Mouse (Mus musculus) kidney, embryonic 14.5 days (tissue): ENCODE measurements at regions not wholly inside any gene's neighbourhood (a gene's known extent, or its start where the extent isn't known, plus 50 kb on each side); places are given as distances from the start of the nearest gene placed in this dataset.

Experiments used
- ATAC-seq: fragments of 200-750 bp; cut with Nextera tagmentation; 2 replicates; pipeline ENCODE4 v1.8.0; 2017; ENCODE audit warnings: moderate number of reproducible peaks, mild to moderate bottlenecking, moderate TSS enrichment, moderate library complexity; ENCODE audit not compliant: low FRiP score, low TSS enrichment
- H3K27ac ChIP-seq: fragments of 300-500 bp; sonication (generic); 2 replicates; pipeline ENCODE4 v1.5.1; 2014; ENCODE audit warnings: low read depth, mild to moderate bottlenecking, low read length, moderate library complexity, mixed read lengths
- H3K27me3 ChIP-seq: fragments of 300-500 bp; sonication (generic); 2 replicates; pipeline ENCODE4 v1.6.1; 2014; ENCODE audit warnings: mild to moderate bottlenecking, low read length; ENCODE audit not compliant: control insufficient read depth, insufficient read depth
- H3K36me3 ChIP-seq: fragments of 300-500 bp; sonication (generic); 2 replicates; pipeline ENCODE4 v1.6.1; 2014; ENCODE audit warnings: low read length, mixed read lengths; ENCODE audit not compliant: control insufficient read depth, insufficient read depth
- H3K4me1 ChIP-seq: fragments of 300-500 bp; sonication (generic); 2 replicates; pipeline ENCODE4 v1.6.1; 2014; ENCODE audit warnings: low read length, mixed read lengths; ENCODE audit not compliant: control insufficient read depth, insufficient read depth
- H3K4me2 ChIP-seq: fragments of 300-500 bp; sonication (generic); replicated peaks from 2 replicates; pipeline ENCODE4 v1.6.1; 2014; ENCODE audit warnings: low read depth, mild to moderate bottlenecking, low read length
- H3K4me3 ChIP-seq: fragments of 300-500 bp; sonication (generic); 2 replicates; pipeline ENCODE4 v1.5.1; 2014; ENCODE audit warnings: mild to moderate bottlenecking, low read length
- H3K9ac ChIP-seq: fragments of 300-500 bp; sonication (generic); 2 replicates; pipeline ENCODE4 v1.6.1; 2014; ENCODE audit warnings: low read depth, mild to moderate bottlenecking, low read length, moderate library complexity
- H3K9me3 ChIP-seq: fragments of 300-500 bp; sonication (generic); 2 replicates; pipeline ENCODE4 v1.6.1; 2016; ENCODE audit warnings: low read length; ENCODE audit not compliant: control insufficient read depth
- WGBS: fragments of 180-500 bp; shearing (Covaris S2); extraction: QIAGEN DNeasy Blood & Tissue Kit; methylation state at CpG from one replicate; pipeline ENCODE4 v1.1.7; 2014; 5-methylcytosine and 5-hydroxymethylcytosine counted together

- no peak for ATAC-seq
- Histone ChIP-seq H3K4me2 (no peak overlapping the region), H3K9me3 (no peaks in the 10 kb centered on the region), H3K9ac (no peak overlapping the region), H3K36me3 (no peaks in the 10 kb centered on the region), H3K4me1 (no peaks in the 10 kb centered on the region), H3K4me3 (no peak overlapping the region), H3K27ac (no peak overlapping the region), H3K27me3 (no peaks in the 10 kb centered on the region)
- 91% methylated on average over 4 of the region's 4 CpGs for WGBS
Observed at GRCm38 (mm10) chr12:106566361-106566760, 556.3 kb downstream of the Vrk1 start.

- Histone ChIP-seq H3K9ac (no peak overlapping the region), H3K4me1 (no peaks in the 10 kb centered on the region), H3K4me2 (no peak overlapping the region), H3K27me3 (no peaks in the 10 kb centered on the region), H3K27ac (no peak overlapping the region), H3K36me3 (no peaks in the 10 kb centered on the region), H3K4me3 (no peak overlapping the region), H3K9me3 (no peaks in the 10 kb centered on the region)
- no peak for ATAC-seq
- WGBS = 83% methylated on average over 5 of the region's 5 CpGs
Observed at GRCm38 (mm10) chr12:106567116-106567515, 557.1 kb downstream of the Vrk1 start.

DNA sequence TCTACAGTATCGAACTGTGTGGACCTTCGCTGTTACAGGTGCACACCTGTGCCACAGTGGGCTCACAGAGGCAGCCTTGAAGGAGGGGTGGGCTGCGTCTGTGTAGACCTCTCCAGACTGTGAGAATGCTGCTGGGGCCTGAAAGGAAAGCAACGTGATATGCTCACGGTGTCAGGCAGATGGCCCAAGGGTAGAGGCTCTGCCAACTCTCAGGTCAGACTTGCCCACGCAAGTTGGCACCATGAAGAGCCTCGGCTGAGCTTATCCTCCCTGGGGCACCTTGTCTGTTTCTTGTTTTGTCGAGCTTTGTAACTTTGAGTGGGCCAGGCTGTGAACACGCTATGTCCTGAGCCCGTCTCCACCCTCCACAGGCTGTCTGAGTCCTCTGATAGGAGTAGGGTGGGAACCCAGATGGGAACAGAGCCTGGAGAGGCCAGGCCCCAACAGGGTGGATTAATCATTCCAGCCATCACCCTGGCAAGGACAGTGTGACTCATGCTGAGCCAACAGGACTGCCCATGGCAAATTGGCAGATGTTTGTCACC lies 558.6 kb downstream of the Vrk1 start:
- H3K27ac ChIP-seq = no peak overlapping the region
- no peak overlapping the region for H3K4me2 ChIP-seq
- no peak overlapping the region for H3K9ac ChIP-seq
- 85% methylated on average over 10 of the region's 10 CpGs for WGBS
- H3K9me3 ChIP-seq = no peaks in the 10 kb centered on the region
- H3K4me1 ChIP-seq = no peaks in the 10 kb centered on the region
- H3K27me3 ChIP-seq = no peaks in the 10 kb centered on the region
- no peaks in the 10 kb centered on the region for H3K36me3 ChIP-seq
- H3K4me3 ChIP-seq = no peak overlapping the region
- no peak for ATAC-seq

GRCm38 (mm10) chr12:106572956-106573355 lies 562.9 kb downstream of the Vrk1 start:
- ATAC-seq = no peak
- H3K9ac ChIP-seq = no peak overlapping the region
- H3K9me3 ChIP-seq = no peaks in the 10 kb centered on the region
- no peak overlapping the region for H3K27ac ChIP-seq
- H3K4me3 ChIP-seq = no peak overlapping the region
- no peaks in the 10 kb centered on the region for H3K36me3 ChIP-seq
- H3K4me1 ChIP-seq = no peaks in the 10 kb centered on the region
- no peaks in the 10 kb centered on the region for H3K27me3 ChIP-seq
- WGBS = 87% methylated on average over 5 of the region's 5 CpGs
- no peak overlapping the region for H3K4me2 ChIP-seq

DNA sequence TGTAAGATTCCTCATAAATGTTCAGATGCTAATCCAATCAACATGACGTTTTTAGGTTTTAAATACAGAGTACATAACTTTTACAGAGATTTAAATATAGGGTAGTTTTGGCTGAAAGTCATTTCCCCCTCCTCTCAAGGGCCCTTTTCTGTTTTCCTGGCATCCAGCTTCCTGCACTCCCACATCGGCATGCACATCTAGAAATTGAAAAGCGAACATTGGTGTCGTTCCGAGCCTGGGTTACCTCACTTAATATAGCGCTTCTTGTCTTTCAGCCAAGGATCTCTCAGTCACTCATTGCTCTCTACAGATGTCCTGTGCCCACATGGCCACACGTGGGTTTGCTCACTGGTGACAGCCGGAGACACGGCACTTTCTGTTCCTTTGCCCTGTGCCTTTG lies 572.7 kb downstream of the Vrk1 start:
- no peaks in the 10 kb centered on the region for H3K4me1 ChIP-seq
- H3K4me3 ChIP-seq = no peak overlapping the region
- H3K4me2 ChIP-seq = no peak overlapping the region
- no peak overlapping the region for H3K27ac ChIP-seq
- no peak for ATAC-seq
- no peaks in the 10 kb centered on the region for H3K36me3 ChIP-seq
- H3K9ac ChIP-seq = no peak overlapping the region
- WGBS = 42% methylated on average over 9 of the region's 9 CpGs
- H3K27me3 ChIP-seq = no peaks in the 10 kb centered on the region
- no peaks in the 10 kb centered on the region for H3K9me3 ChIP-seq

GRCm38 (mm10) chr12:106585626-106586025 lies 575.6 kb downstream of the Vrk1 start:
- Histone ChIP-seq H3K4me2 (no peak overlapping the region), H3K4me1 (no peaks in the 10 kb centered on the region), H3K9ac (no peak overlapping the region), H3K36me3 (no peaks in the 10 kb centered on the region), H3K4me3 (no peak overlapping the region), H3K27me3 (no peaks in the 10 kb centered on the region), H3K9me3 (no peaks in the 10 kb centered on the region), H3K27ac (no peak overlapping the region)
- WGBS = 88% methylated on average over 5 of the region's 5 CpGs
- no peak for ATAC-seq

DNA sequence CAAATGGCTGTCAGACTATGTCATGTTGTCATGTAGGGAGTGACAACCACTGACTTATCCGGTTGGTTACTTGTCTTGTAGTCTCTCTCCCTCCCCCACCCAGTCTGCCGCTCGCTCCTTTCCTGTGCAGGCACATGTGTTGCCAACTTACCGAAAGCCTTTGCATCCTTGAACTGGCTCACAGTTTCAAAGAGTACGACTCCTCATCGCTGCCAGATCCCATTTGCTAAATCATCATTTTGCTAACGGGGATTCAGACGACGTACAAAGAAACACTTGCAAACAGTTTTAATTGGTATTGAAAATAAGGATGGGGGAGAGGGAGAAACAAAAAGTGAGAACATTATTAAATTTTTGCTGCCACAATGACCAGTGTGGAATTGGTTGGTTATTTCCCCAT lies 582.7 kb downstream of the Vrk1 start:
- Histone ChIP-seq H3K9me3 (no peaks in the 10 kb centered on the region), H3K9ac (no peak overlapping the region), H3K4me2 (no peak overlapping the region), H3K36me3 (no peaks in the 10 kb centered on the region), H3K27ac (no peak overlapping the region), H3K4me1 (no peaks in the 10 kb centered on the region), H3K4me3 (no peak overlapping the region), H3K27me3 (peaks cover 5% of the 10 kb centered on the region; the same call in 1 of the 2 replicates)
- no peak for ATAC-seq
- 92% methylated on average over 9 of the region's 9 CpGs for WGBS

DNA sequence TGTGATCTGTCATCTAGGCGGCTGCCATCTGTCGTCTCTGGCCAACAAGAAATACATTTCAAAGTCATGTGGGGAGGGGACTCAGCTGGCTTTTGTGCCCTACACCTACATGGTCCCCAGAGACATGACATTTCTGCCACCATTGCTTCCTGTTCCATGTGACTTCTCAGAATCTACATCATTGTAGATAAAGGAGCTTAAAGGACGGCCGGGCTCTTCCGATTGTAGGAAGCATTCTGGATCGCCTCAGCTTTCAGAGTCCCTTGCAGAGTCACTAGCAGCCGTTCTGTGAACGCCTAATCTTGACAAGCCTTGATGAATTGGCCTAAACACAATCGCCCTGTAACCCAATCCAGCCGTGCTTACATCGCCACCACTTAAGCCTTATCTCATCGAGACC lies 587.6 kb downstream of the Vrk1 start:
- Histone ChIP-seq H3K4me1 (no peaks in the 10 kb centered on the region), H3K4me3 (no peak overlapping the region), H3K36me3 (no peaks in the 10 kb centered on the region), H3K27ac (no peak overlapping the region), H3K9me3 (no peaks in the 10 kb centered on the region), H3K4me2 (no peak overlapping the region), H3K27me3 (peaks cover 5% of the 10 kb centered on the region; the same call in 1 of the 2 replicates), H3K9ac (no peak overlapping the region)
- 10% methylated on average over 12 of the region's 12 CpGs for WGBS
- no peak for ATAC-seq

- ATAC-seq = no peak
- Histone ChIP-seq H3K4me2 (no peak overlapping the region), H3K27ac (no peak overlapping the region), H3K27me3 (no peaks in the 10 kb centered on the region), H3K4me1 (no peaks in the 10 kb centered on the region), H3K9me3 (no peaks in the 10 kb centered on the region), H3K36me3 (no peaks in the 10 kb centered on the region), H3K9ac (no peak overlapping the region), H3K4me3 (no peak overlapping the region)
Observed at GRCm38 (mm10) chr12:106607240-106607639, 597.2 kb downstream of the Vrk1 start.
